7 mouse cellular contexts compared by ENCODE assay signal in the genomic region with DNA sequence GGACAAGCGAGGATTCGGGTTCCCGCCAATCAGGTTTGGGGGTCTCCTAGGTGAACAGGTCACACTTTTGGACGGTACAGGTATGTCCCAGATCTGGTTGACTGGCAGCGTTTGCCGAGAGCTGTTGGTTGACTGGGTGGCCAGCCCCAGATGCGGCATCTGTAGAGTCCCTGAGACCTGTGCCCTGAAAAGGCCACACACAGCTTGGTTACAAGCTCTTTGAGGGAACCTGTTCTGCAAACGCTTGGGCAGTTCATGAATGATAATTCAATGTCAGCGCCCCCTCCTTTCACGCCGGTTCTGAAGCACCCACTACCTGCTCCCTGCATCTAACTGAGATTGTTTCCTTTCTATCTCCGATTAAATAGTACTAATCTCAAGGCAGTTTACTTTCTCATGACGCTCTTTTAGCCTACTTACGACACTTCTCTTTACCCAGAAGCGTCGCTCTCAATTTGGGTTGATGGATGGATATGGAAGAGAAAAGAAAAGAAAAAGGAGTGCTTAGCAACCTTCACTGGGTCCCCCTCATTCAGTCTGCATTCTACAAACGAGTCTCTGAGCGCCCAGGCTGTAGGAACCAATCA. TPM values are rescaled to one million over a fixed set of nuclear protein-coding genes. Genes with fewer than 3 reads are reported as not detected.
A peak's percentile ranks its signal among the peaks of the same experiment; 100 is the strongest.
DNase-seq lines count a peak whose midpoint lies in the region; ATAC-seq and TF ChIP-seq lines count a peak whose summit lies in the region.

No protein-coding gene starts in this region.

- TF ChIP-seq CTCF in spleen, adult 2 months (IDR thresholded peaks at IDR 0.05; ENCODE audit: extremely low read depth, insufficient read depth, insufficient read length, insufficient replicate concordance): no peak

- WGBS in spleen, adult 2 months: 2% methylated on average over 18 of the region's 18 CpGs
- WGBS in midbrain, embryonic 11.5 days: under 1% methylated on average over 18 of the region's 18 CpGs

- TF ChIP-seq POLR2A in spleen, adult 2 months (IDR thresholded peaks at IDR 0.05; ENCODE audit: low read depth, low read length): no peak

- ATAC-seq in inflammation-experienced regulatory T-cells, adult 6 months: peak; percentile 42
- ATAC-seq in midbrain, embryonic 11.5 days (ENCODE audit: low FRiP score): peak; percentile 63

- no peaks in the 10 kb centered on the region for H3K27me3 ChIP-seq in spleen, adult 2 months (ENCODE audit: control insufficient read depth, insufficient read depth, low read length)
- no peaks in the 10 kb centered on the region for H3K27me3 ChIP-seq in midbrain, embryonic 11.5 days (ENCODE audit: control insufficient read depth, insufficient read depth, low read length)

- H3K27ac ChIP-seq in spleen, adult 2 months (ENCODE audit: insufficient read depth, low read length): peak overlapping the region; percentile 57
- H3K27ac ChIP-seq in midbrain, embryonic 11.5 days (ENCODE audit: low read depth, low read length): no peak overlapping the region

- peak overlapping the region; percentile 61 for H3K4me2 ChIP-seq in midbrain, embryonic 11.5 days

- H3K4me1 ChIP-seq in spleen, adult 2 months (ENCODE audit: control insufficient read depth, insufficient read depth, insufficient read length): no peaks in the 10 kb centered on the region
- no peaks in the 10 kb centered on the region; the same call in 1 of the 2 replicates for H3K4me1 ChIP-seq in midbrain, embryonic 11.5 days (ENCODE audit: control insufficient read depth, insufficient read depth, low read length)

- H3K9ac ChIP-seq in midbrain, embryonic 11.5 days (ENCODE audit: low read length): peak overlapping the region; percentile 58

- H3K4me3 ChIP-seq in spleen, adult 2 months (ENCODE audit: extremely low read depth, insufficient read depth, insufficient read length): peak overlapping the region; percentile 87
- peak overlapping the region; percentile 68 for H3K4me3 ChIP-seq in midbrain, embryonic 11.5 days (ENCODE audit: low read depth, low read length)

- no peaks in the 10 kb centered on the region for H3K9me3 ChIP-seq in midbrain, embryonic 11.5 days (ENCODE audit: control insufficient read depth, low read length)

- DNase-seq in spleen, adult 2 months (ENCODE audit: low read depth in 1 of 2, low spot score in 2 of 2): peak in 1 of 2 experiments; percentile 5
- no peak for DNase-seq in spleen, adult 18-20 months
- peak; percentile 61 for DNase-seq in embryo, embryonic 10.5 days (ENCODE audit: low spot score)
- DNase-seq in midbrain, embryonic 11.5 days (ENCODE audit: low spot score, missing footprints): peak; percentile 97
- DNase-seq in testis, postnatal 14 days (ENCODE audit: low spot score): no peak
- no peak for DNase-seq in thymus, postnatal 10 days (ENCODE audit: low spot score in 2 of 2)

- H3K36me3 ChIP-seq in spleen, adult 2 months (ENCODE audit: control insufficient read depth, insufficient read depth, low read length): no peaks in the 10 kb centered on the region
- H3K36me3 ChIP-seq in midbrain, embryonic 11.5 days (ENCODE audit: control insufficient read depth, insufficient read depth, low read length): no peaks in the 10 kb centered on the region

RNA-seq across cellular contexts. Expression of a gene that starts 37.9 kb away (rescaled TPM):
- polyA plus RNA-seq in spleen, adult 2 months (2012; rRNA removed): 10.4 TPM in 1 of 2 replicates, not detected in the other
- polyA plus RNA-seq in inflammation-experienced regulatory T-cells, adult 6 months (2017; shearing (Covaris generic)): under 1 TPM in 2 of 3 experiments, not detected in 1; 0.28 to 0.38 TPM
- 2.1 and 2.5 TPM in 2 replicates for polyA plus RNA-seq in midbrain, embryonic 11.5 days (2014; fragmentation: Nextera tagmentation; extraction: Ambion mirVana)

RNA-seq across cellular contexts. Expression of a gene that starts 42.7 kb away (rescaled TPM):
- polyA plus RNA-seq in spleen, adult 2 months (2012; rRNA removed): 4.0 and 5.3 TPM in 2 replicates
- polyA plus RNA-seq in inflammation-experienced regulatory T-cells, adult 6 months (2017; shearing (Covaris generic)): 10 to 100 TPM; 32.9 to 43.8 (median 38.4) TPM
- polyA plus RNA-seq in midbrain, embryonic 11.5 days (2014; fragmentation: Nextera tagmentation; extraction: Ambion mirVana): 28.7 and 29.5 TPM in 2 replicates

RNA-seq across cellular contexts. Expression of a gene that starts 47.1 kb away (rescaled TPM):
- 14.5 and 15.1 TPM in 2 replicates for polyA plus RNA-seq in spleen, adult 2 months (2012; rRNA removed)
- polyA plus RNA-seq in inflammation-experienced regulatory T-cells, adult 6 months (2017; shearing (Covaris generic)): 1 to 10 TPM; 3.9 to 9.0 (median 6.0) TPM
- polyA plus RNA-seq in midbrain, embryonic 11.5 days (2014; fragmentation: Nextera tagmentation; extraction: Ambion mirVana): 29.5 and 32.3 TPM in 2 replicates

Comparison
In these comparisons a context has a peak if more than half of its experiments do, and no peak if none do; other contexts are left out.
1. DNase-seq: peak in embryo, embryonic 10.5 days (single experiment) and midbrain, embryonic 11.5 days (single experiment); none in spleen, adult 18-20 months (0 of 2), testis, postnatal 14 days (single experiment) and thymus, postnatal 10 days (0 of 2).